Mouse (Mus musculus): ENCODE measurements around the gene Rbm26. TPM values are rescaled to one million over a fixed set of nuclear protein-coding genes. Genes with fewer than 3 reads are reported as not detected.

The Rbm26 gene
- polyA plus RNA-seq, 1 experiment from 2014 or later, result 44.9 TPM

- ATAC-seq (ENCODE audit: low FRiP score, low read depth), result peak; percentile 79; the same call in 1 of the 2 replicates
- Histone ChIP-seq H3K4me1 (peaks cover 4% of the 10 kb centered on the region; the same call in 1 of the 2 replicates), H3K27ac (replicated peaks) (no peak overlapping the region), H3K9me3 (no peaks in the 10 kb centered on the region), H3K27me3 (no peaks in the 10 kb centered on the region), H3K9ac (replicated peaks) (no peak overlapping the region), H3K4me3 (no peak overlapping the region), H3K4me2 (replicated peaks) (no peak overlapping the region), H3K36me3 (no peaks in the 10 kb centered on the region)
- 25% methylated on average over 8 of the region's 8 CpGs for WGBS
These were observed 92.3 kb downstream of the Rbm26 start for GRCm38 (mm10) chr14:105084757-105085330.

DNA sequence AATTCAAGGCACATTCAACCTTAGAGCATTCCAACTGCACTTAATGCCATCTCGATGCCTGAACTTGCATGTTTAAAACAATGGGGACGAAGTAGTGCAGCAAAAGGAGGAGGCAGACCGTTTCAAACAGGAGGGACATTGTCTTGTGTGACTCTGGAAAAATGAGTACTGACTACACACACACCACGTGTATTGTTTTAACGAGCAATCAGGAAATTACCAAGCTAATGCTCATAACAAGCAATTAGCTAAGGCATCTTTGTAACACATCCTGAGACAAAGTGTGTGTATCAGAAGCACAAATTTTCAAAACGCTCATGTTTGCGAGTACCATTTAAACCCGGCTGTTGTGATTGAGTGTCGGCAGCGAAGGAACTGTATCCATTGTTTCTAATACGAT, 93.0 kb downstream of the Rbm26 start:
- Histone ChIP-seq H3K9ac (replicated peaks) (no peak overlapping the region), H3K36me3 (no peaks in the 10 kb centered on the region), H3K27me3 (no peaks in the 10 kb centered on the region), H3K9me3 (no peaks in the 10 kb centered on the region), H3K27ac (replicated peaks) (no peak overlapping the region), H3K4me2 (replicated peaks) (no peak overlapping the region), H3K4me1 (peaks cover 4% of the 10 kb centered on the region; the same call in 1 of the 2 replicates), H3K4me3 (no peak overlapping the region)
- WGBS, result 87% methylated on average over 11 of the region's 11 CpGs
- ATAC-seq (ENCODE audit: low FRiP score, low read depth), result no peak

GRCm38 (mm10) chr14:105074776-105075175, 102.4 kb downstream of the Rbm26 start:
- H3K4me1 ChIP-seq, result peaks cover 7% of the 10 kb centered on the region; the same call in 1 of the 2 replicates
- no peak for ATAC-seq (ENCODE audit: low FRiP score, low read depth)
- no peak overlapping the region for H3K4me3 ChIP-seq
- H3K9me3 ChIP-seq, result no peaks in the 10 kb centered on the region
- H3K9ac ChIP-seq (replicated peaks), result no peak overlapping the region
- H3K4me2 ChIP-seq (replicated peaks), result no peak overlapping the region
- no peaks in the 10 kb centered on the region for H3K27me3 ChIP-seq
- no peak overlapping the region for H3K27ac ChIP-seq (replicated peaks)
- 86% methylated on average over 2 of the region's 2 CpGs for WGBS
- H3K36me3 ChIP-seq, result no peaks in the 10 kb centered on the region

DNA sequence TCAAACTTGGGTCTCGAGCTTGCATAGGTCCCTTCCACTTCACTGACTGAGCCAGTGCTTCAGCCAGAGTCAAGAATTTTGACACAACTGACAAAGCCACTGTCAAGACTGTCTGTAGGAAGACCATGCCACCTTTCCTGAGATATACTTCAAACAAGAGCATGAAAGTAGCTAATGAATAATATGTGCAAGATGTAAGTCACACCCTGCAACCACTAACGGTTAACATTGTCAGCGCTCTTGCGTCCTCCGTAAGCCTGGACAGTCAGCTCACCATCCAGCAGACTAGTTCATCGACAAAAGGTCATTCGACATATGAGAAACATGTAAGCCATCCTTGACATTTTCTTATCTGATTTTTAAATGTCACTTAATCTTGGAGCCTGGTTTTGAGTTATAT, 102.8 kb downstream of the Rbm26 start:
- H3K4me2 ChIP-seq (replicated peaks), result no peak overlapping the region
- no peaks in the 10 kb centered on the region for H3K27me3 ChIP-seq
- 95% methylated on average over 7 of the region's 7 CpGs for WGBS
- no peaks in the 10 kb centered on the region for H3K9me3 ChIP-seq
- H3K4me1 ChIP-seq, result peaks cover 7% of the 10 kb centered on the region; the same call in 1 of the 2 replicates
- ATAC-seq (ENCODE audit: low FRiP score, low read depth), result no peak
- H3K9ac ChIP-seq (replicated peaks), result no peak overlapping the region
- no peak overlapping the region for H3K4me3 ChIP-seq
- H3K27ac ChIP-seq (replicated peaks), result no peak overlapping the region
- no peaks in the 10 kb centered on the region for H3K36me3 ChIP-seq

DNA sequence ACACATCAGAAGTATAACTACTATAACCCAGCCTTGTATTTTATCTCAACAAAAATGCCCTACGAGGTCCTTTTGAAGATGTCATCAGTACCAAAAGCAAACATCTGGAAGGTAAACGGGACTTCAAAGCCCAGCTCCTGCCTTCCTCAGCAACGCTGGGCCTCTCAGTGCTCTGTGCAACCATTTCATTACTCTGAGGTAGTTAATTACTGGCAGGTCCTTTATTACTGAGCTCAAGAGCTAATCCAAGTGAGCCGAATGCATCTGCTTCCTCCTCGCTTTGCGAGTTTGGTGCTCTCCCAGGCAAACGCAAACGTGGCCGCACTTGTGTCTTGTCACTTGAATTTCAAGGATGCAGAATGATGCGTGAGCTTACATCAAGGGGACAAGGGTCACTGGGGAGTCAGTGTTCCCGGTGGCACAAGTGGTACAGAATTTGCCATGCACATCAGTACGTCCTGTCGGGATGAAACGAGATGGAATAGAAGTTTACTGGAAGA, 106.1 kb downstream of the Rbm26 start:
- 0 out of 2 replicates have a peak, but pooled peaks have one; percentile 38 for ATAC-seq (ENCODE audit: low FRiP score, low read depth)
- H3K36me3 ChIP-seq, result no peaks in the 10 kb centered on the region
- WGBS, result 43% methylated on average over 14 of the region's 14 CpGs

DNA sequence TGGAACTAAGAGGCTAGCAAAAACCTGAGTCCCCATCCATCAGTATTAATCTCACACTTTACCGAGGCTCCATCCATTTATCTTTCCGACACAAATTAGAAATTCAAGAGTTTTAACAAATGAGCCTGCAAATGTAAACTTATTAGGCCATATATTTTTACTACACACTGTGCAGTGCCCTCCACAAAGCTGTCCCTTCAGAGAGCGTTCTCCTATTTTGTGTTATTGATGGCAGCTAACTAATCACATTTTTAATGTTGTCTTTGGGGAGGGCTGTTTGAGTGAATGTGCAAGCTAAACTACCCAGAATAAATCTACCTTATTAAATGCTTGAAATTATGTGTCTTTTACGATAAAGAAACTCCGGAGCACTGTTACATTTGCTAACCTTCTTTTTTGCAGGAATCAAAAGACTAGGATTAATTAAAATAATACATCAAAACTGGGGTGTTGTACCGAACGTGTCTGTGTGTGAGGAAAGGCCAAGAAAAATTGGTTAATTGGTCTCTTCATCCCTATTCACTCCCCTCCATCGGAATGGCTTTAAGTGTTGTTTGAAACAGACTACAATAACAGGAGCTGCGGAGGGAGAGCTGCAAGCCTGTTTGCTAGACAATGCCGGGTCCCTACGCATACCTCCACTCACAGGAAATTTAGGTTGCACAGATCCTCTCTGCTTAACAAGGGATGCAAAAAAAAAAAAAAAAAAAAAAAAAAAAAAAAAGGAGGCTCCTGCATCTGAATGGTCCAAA, 106.7 kb downstream of the Rbm26 start:
- Histone ChIP-seq H3K4me3 (no peak overlapping the region), H3K27ac (replicated peaks) (no peak overlapping the region), H3K27me3 (no peaks in the 10 kb centered on the region), H3K4me2 (replicated peaks) (no peak overlapping the region), H3K4me1 (peaks cover 7% of the 10 kb centered on the region; the same call in 1 of the 2 replicates), H3K9me3 (no peaks in the 10 kb centered on the region), H3K36me3 (no peaks in the 10 kb centered on the region), H3K9ac (replicated peaks) (no peak overlapping the region)
- WGBS, result 68% methylated on average over 11 of the region's 11 CpGs
- no peak for ATAC-seq (ENCODE audit: low FRiP score, low read depth)

More for the DNA sequence above, 106.1 kb downstream of the Rbm26 start:
- Histone ChIP-seq H3K4me1 (peaks cover 7% of the 10 kb centered on the region; the same call in 1 of the 2 replicates), H3K9me3 (no peaks in the 10 kb centered on the region), H3K4me3 (no peak overlapping the region), H3K4me2 (replicated peaks) (no peak overlapping the region; the same call in 1 of the 2 replicates), H3K9ac (replicated peaks) (no peak overlapping the region), H3K27me3 (no peaks in the 10 kb centered on the region), H3K27ac (replicated peaks) (no peak overlapping the region)

DNA sequence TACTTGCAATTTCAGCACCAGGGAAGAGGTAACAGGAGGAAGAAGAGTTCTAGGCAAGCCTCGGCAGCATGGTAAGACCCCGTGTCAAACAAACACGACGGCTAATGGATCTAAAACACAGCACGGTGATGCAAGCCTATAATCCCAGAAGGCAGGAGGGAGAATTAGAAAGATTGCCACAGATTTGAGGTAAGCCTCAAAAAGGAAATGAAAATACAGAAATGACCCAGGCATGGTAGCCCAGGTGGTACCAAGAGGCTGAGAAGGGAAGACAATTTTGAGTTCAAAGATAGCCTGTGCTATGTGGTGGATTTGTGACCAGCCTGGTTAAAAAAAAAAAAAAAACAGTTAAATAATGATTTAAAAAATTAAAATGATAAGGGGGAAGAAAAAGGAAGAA, 109.1 kb downstream of the Rbm26 start:
- Histone ChIP-seq H3K9me3 (no peaks in the 10 kb centered on the region), H3K4me3 (no peak overlapping the region), H3K9ac (replicated peaks) (no peak overlapping the region), H3K4me1 (peaks cover 7% of the 10 kb centered on the region; the same call in 1 of the 2 replicates), H3K27me3 (no peaks in the 10 kb centered on the region), H3K27ac (replicated peaks) (no peak overlapping the region), H3K36me3 (no peaks in the 10 kb centered on the region), H3K4me2 (replicated peaks) (no peak overlapping the region)
- no peak for ATAC-seq (ENCODE audit: low FRiP score, low read depth)
- WGBS, result 90% methylated on average over 5 of the region's 5 CpGs

DNA sequence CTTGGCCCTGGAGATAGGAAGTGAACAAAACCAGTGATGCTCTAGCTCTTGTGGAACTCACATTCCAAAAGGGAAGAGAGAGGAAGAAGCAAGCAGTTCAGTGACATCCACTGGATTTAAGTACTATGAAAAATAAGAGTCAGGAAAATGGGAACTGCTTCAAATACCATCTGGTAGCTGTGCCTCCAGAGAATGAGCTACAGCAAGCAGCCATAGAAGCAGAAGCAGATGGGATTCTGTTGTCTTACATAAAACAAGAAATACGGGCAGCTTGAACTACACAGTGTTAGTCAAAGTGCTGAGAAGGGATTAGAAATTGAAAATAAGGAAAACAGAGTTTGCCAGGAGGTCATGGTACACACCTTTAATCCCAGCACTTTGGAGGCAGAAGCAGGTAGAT, 112.9 kb downstream of the Rbm26 start:
- ATAC-seq (ENCODE audit: low FRiP score, low read depth), result no peak
- H3K36me3 ChIP-seq, result no peaks in the 10 kb centered on the region
- WGBS, result 92% methylated on average over 1 of the region's 1 CpGs
- H3K4me2 ChIP-seq (replicated peaks), result no peak overlapping the region
- no peaks in the 10 kb centered on the region for H3K4me1 ChIP-seq
- H3K9ac ChIP-seq (replicated peaks), result no peak overlapping the region
- H3K9me3 ChIP-seq, result no peaks in the 10 kb centered on the region
- no peak overlapping the region for H3K27ac ChIP-seq (replicated peaks)
- H3K4me3 ChIP-seq, result no peak overlapping the region
- H3K27me3 ChIP-seq, result no peaks in the 10 kb centered on the region

GRCm38 (mm10) chr14:105061230-105061629, 115.9 kb downstream of the Rbm26 start:
- no peak for ATAC-seq (ENCODE audit: low FRiP score, low read depth)
- no peak overlapping the region for H3K4me2 ChIP-seq (replicated peaks)
- H3K9ac ChIP-seq (replicated peaks), result no peak overlapping the region
- H3K27me3 ChIP-seq, result no peaks in the 10 kb centered on the region
- no peaks in the 10 kb centered on the region for H3K36me3 ChIP-seq
- no peak overlapping the region for H3K27ac ChIP-seq (replicated peaks)
- WGBS, result 81% methylated on average over 2 of the region's 2 CpGs
- H3K9me3 ChIP-seq, result no peaks in the 10 kb centered on the region
- no peak overlapping the region for H3K4me3 ChIP-seq
- H3K4me1 ChIP-seq, result no peaks in the 10 kb centered on the region

- Histone ChIP-seq H3K9me3 (no peaks in the 10 kb centered on the region), H3K4me3 (no peak overlapping the region), H3K27ac (replicated peaks) (no peak overlapping the region), H3K4me1 (no peaks in the 10 kb centered on the region), H3K36me3 (no peaks in the 10 kb centered on the region), H3K4me2 (replicated peaks) (no peak overlapping the region), H3K27me3 (no peaks in the 10 kb centered on the region), H3K9ac (replicated peaks) (no peak overlapping the region)
- no peak for ATAC-seq (ENCODE audit: low FRiP score, low read depth)
These were observed 119.2 kb downstream of the Rbm26 start for GRCm38 (mm10) chr14:105057934-105058333.
